Mouse (Mus musculus) brain, embryonic 14.5 days (tissue): ENCODE measurements around the gene Thpo.

Source experiments
- CTCF ChIP-seq: fragments of 200-500 bp; IDR thresholded peaks from 2 replicates; pipeline ENCODE4 v1.5.1; 2012; ENCODE audit warnings: inconsistent platforms, mild to moderate bottlenecking, moderate library complexity, borderline replicate concordance; ENCODE audit not compliant: insufficient read depth, insufficient read length; ENCODE audit errors: extremely low read depth
- POLR2A ChIP-seq: fragments of 200-500 bp; IDR thresholded peaks from 2 replicates; pipeline ENCODE4 v1.6.1; 2012; ENCODE audit warnings: mild to moderate bottlenecking, inconsistent platforms, borderline replicate concordance; ENCODE audit not compliant: poor library complexity, insufficient read depth, insufficient read length, severe bottlenecking; ENCODE audit errors: extremely low read depth

GRCm38 (mm10) chr16:20730293-20730711 lies 4.0 kb downstream of the Thpo start:
- TF ChIP-seq CTCF (no peak), POLR2A (no peak)
